Mouse (Mus musculus) stomach, postnatal 0 days (tissue): ENCODE results near the gene Retnlg.

Source experiments
- CTCF ChIP-seq: IDR thresholded peaks from 2 replicates; pipeline ENCODE4 v1.5.1; 2016; ENCODE audit warnings: antibody characterized with exemption, low read depth, mild to moderate bottlenecking, moderate library complexity
- EP300 ChIP-seq: optimal IDR thresholded peaks from 2 replicates; pipeline ENCODE3; 2016; ENCODE audit warnings: antibody characterized with exemption

- TF ChIP-seq CTCF (no peak), EP300 (no peak)
Measured at GRCm38 (mm10) chr16:48826474-48826873, 45.9 kb upstream of the Retnlg start.
